Mouse (Mus musculus): Measurements from ENCODE around the gene Sik2. TPM values are rescaled to one million over a fixed set of nuclear protein-coding genes. Genes with fewer than 3 reads are reported as not detected.

Gene Sik2
- total RNA-seq, 1 experiment from 2014 or later = 33.9 TPM

DNA sequence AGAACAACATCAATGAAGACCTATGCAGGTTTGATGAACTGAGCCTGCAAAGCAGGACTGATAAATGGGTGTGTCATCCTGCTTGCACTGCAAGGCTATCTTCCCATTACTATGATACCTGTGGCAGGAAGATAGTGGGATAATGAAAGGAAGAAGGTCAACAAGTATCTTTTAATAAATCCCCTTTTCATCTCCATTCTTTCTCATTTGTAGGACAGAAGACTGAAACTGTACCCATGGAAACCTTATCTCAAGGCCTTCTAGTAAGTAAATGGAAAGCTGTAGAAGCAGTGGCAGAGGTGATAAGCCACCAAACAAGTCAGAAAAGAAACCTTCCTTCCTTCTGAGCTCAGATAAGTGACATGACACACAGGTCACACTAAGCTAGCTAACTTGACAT is 84.4 kb downstream of the Sik2 start:
- no peak for ATAC-seq (ENCODE audit: extremely low read depth, insufficient number of reproducible peaks, low FRiP score, poor library complexity, severe bottlenecking)

DNA sequence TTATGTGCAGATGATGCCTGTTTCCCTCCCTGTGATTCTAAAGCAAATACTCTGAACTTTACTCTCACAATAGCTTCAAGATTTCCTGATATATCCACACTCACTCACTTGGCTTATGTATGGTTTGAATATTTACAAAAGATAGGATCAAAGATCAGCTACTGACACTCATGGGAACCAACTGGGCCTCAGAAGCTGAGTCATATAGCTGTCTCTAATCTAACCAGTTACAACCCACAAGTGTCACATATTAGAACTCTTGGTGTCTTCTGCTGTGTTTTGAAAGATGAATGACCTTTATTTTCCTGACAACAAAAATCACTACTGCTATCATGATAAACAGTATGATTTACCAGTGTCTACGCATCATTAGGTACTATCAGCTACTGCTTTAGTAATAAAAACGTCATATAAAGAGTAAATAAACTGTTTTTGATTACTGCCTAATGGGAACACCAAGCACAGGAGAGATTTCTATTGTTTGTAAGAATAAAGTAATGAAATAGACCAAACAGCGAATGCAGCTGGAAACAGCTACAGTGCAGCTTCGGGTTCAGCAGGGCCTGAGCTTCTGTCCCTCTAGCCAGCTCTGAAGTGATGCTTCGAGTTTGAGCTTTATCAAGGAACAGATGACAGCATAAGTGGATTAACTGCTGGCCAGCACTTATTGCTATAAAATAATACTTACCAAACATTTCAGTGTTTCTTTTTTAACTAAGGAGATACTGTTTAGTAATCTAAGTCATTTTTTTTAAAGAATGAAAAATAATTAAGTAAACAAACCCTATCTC is 86.3 kb downstream of the Sik2 start:
- ATAC-seq (ENCODE audit: extremely low read depth, insufficient number of reproducible peaks, low FRiP score, poor library complexity, severe bottlenecking) = no peak

DNA sequence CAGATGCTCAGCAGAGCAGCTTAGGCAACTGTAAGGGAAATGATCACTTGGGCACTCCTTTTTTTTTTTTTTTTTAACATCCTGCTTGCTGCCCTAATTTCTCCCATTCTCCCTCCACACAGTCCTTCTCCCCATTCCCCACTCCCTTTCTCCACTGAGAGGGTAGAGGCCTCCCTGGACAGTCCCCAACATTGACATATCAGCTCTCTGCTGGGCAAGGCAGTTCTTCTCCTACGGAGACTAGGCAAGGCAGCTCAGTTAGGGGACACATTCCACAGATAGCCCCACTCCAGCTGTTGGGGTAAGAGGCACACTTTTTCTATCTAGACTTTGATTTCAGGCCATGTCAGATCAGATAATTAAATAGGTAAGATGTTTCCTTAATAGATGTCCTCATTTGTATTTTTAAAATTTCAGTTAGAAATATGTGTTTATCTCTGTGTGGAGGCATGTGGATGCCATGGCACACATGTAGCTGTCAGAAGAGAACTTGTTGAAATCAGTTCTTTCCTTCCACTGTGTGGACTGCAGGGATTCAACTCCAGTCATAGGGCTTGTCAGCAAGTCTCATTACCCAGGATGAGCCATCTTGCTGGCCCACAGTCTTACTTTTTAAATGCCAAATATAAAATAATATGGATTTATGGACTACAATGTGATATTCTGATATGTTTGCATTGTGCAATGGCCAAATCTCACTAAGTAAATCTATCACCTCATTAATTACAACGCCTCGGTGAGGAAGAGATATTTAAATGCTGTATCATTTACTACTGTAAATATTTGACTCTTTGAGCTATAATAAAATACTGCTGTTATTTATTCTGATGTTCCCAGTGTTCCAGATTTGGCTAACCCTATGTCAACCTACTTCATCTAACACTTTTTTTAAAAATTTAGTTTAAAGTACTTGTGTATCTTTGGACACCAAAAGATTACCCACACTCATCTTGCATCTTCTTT is 87.7 kb downstream of the Sik2 start:
- ATAC-seq (ENCODE audit: extremely low read depth, insufficient number of reproducible peaks, low FRiP score, poor library complexity, severe bottlenecking) = no peak

DNA sequence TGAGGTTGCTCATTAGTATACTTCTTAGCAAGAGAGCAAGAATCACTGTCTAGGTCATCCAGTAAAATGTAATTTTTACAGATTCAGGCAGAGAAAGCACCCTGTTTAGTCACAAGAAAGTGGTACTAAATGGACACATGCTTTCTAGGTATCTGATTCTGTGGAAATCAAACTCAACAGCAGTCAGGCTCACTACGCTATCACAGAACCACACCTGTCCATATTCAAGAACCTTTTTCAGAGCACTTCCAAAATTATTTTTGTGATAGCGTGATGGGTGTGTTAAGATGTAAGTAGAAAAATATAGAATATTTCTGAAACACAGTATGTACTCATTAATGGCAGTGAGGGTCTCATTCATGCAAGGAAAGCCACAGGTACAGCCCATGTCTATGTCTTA is 89.3 kb downstream of the Sik2 start:
- ATAC-seq (ENCODE audit: extremely low read depth, insufficient number of reproducible peaks, low FRiP score, poor library complexity, severe bottlenecking) = no peak

DNA sequence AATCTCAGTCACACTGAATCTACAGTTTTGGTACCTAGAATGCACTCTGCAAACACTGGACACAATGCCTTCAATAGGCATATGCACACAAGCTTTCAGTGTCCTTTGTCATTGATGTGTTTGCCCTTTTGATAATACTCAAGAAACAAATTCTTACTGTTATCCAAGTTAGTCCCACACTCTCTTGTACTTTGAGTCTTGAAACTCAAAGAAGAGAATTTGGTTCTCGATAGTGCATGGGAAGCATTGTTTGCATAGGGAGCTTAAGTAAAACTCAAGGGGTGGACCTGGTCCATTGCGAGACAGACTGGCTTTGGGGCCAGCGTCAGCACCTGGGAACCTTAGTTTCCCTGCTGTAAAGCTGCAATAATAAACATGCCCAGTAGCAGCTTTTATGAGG is 90.7 kb downstream of the Sik2 start:
- ATAC-seq (ENCODE audit: extremely low read depth, insufficient number of reproducible peaks, low FRiP score, poor library complexity, severe bottlenecking) = no peak

DNA sequence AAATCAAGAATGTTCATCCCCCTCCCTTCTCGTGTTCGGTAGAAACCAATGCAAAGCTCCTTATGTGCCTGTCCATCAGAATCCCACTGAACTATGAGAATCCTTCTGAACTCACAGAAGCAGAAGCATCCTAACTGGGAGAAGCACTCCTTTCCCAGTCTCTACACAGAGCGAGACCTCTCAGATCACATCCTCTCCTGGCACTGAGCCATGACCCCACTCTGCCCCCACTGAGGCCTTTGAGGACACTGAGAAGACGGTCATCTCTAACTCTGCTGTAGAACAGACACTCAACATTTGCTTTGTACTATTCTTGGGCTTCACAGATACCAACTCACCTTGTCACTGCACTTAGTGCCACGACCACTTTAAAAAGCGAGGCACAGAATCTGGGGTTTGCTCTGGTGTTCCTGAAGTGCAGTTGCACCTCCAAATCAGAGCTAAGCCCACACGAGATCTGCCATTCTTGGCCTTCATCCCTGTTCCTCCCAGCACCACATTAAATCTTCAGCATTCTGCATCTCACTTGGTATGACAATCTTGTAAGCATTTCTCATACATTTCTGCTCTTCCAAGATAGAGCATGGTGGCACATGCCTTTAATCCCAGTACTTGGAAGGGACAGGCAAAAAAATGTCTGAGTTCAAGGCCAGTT is 96.9 kb downstream of the Sik2 start:
- ATAC-seq (ENCODE audit: extremely low read depth, insufficient number of reproducible peaks, low FRiP score, poor library complexity, severe bottlenecking) = no peak

DNA sequence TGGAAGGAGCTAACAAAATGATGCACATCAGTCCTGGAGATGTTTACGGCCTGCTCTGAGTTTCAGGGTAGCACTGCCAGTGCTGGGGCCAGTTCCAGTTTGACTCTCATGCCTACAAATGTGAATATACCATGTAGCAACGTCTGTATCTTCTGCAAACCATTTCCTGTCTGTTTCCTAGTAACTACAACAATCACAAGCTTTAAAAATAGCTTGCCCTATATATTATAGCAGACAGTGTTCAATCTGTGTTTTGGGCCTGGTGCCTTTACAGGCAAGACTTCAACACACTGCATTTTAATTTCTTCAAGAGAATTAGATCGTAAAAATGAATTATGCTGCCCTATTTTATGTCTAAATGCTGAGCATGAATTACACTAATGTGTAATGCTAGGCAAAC is 103.6 kb downstream of the Sik2 start:
- ATAC-seq (ENCODE audit: extremely low read depth, insufficient number of reproducible peaks, low FRiP score, poor library complexity, severe bottlenecking) = peak; percentile 40; the same call in 1 of the 2 replicates

DNA sequence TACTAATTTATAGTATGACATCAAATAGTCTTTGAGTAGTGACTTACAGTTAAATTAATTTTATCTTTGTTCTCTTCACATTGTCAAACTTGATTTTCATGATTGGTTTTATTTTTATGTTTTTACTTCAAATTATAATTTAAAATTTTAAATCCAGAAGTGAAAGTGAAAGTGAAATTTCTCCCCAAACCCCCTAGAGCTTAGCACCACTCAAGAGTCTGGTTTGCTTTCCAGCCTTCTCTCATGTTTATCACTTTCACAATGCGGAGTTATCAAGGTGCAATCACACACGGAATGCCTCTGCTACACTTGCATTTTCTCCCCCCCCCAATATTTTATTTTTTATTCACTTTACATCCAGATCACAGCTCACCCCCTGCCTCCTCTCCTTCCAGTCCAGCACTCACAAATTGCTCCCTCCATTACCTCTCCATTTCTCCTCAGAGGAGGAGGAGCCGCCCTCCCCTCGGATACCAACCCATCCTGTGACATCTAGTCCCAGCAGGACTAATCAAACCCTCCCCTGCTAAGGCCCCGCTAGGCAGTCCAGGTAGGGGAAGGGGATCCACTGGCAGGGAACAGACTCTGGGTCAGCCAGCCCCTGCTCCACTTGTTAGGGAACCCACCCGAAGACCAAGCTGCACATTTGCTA is 104.6 kb downstream of the Sik2 start:
- ATAC-seq (ENCODE audit: extremely low read depth, insufficient number of reproducible peaks, low FRiP score, poor library complexity, severe bottlenecking) = no peak

DNA sequence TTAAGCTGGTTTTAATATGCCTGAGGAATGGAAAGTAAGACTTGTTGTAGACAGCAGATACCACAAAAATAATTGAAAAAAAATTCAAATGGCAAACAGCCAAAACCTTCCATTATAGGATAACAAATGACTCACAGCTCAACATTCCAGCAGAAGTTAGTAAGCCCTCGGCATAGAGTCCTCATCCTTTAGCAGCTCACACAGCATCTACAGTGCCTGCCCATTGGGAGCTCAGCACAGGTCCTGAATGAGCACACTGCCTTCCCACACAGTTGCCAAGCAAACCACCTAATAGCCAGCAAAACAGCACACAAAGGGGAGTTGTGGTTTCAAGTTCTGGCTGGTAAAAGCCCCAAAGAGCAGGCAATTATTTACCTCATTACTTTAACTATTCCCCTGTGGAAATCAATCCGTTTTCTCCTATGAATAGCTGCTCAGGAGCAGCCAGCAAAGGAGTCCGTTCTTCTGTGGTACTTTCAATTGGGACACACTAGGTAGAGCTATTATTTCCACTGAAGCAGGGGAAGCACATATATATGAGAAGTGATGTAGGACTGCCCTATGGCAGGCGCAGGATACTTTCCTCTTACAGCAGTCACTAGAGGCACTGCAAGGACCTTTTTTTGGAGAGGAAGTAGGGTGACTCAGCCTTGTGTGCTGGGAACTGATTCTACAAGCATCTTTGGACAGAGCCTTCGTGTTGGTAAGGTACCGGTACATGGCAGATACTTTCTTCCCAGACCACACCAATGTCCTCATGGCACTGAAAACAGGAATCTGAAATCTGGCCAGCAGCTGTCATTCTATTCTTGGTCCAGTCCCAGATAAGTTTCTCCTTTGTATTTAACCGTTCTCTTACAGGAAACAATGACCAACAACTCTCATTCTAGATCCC is 108.6 kb downstream of the Sik2 start:
- ATAC-seq (ENCODE audit: extremely low read depth, insufficient number of reproducible peaks, low FRiP score, poor library complexity, severe bottlenecking) = 0 out of 2 replicates have a peak, but pooled peaks have one; percentile 34

DNA sequence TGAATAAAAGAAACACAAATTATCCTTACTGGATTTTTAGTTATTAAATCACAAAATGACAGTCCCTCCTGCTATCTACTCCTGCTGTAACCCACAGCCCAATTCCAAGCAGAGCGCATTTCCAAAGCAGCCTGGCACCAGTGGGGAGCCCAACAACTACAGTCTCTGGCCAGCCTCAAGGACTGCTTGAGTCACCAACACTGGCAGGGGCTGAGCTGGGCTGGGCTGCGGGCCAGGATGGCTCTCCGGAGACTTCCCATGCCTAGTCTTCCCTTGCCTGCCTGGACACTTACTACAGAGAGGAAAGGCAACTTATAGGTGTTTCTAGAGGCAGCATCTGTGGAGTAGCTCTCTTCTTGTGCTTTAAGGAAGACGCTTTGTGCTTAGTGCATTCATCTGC is 115.2 kb downstream of the Sik2 start:
- no peak for ATAC-seq (ENCODE audit: extremely low read depth, insufficient number of reproducible peaks, low FRiP score, poor library complexity, severe bottlenecking)

DNA sequence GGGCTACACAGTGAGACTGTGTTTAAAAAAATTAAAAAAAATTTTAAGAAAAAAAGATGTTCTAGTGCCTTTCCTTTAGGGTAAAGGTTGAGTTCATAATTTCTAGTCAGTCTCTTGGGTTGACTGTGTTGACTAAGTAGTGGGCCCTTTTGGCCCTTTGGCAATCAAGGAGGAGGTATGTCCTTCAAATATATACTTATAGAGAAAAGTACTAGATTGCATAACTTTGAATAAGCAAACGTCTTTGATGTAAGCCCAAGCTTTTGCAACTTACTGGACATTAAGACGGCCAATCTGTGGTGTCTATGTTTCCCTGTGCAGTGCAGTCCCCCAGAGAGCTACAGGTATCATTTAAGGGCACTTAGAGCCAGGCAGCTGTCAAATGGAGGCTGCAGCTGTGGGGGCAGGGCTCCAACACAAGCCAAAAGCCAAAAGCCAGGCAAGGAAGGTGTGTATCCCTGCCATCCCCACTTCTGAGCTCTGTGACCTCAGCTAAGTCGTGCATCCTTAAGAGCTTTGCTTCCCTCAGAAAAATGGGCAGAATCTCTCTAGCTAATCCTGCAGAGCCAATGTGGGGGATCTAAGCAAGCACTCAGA is 118.3 kb downstream of the Sik2 start:
- no peak for ATAC-seq (ENCODE audit: extremely low read depth, insufficient number of reproducible peaks, low FRiP score, poor library complexity, severe bottlenecking)

DNA sequence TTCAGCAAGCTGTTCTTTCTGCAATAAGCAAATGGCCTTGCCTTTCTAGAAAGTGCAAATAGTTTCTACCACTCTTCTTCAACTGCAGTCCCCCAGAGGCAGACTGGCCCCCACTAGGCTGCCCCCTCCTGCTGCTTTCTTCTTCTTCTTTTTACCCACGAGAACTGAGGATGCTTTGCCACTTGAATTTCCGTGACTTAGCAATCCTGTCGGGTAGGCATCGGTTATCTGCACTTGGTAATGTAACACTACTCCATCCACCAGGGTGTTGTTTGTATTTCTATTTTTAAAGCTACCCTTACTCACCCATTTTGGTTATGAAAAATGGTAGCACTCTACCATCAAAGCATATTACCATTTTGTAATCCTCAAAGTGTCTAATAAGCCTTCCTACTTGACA is 118.9 kb downstream of the Sik2 start:
- ATAC-seq (ENCODE audit: extremely low read depth, insufficient number of reproducible peaks, low FRiP score, poor library complexity, severe bottlenecking) = no peak

DNA sequence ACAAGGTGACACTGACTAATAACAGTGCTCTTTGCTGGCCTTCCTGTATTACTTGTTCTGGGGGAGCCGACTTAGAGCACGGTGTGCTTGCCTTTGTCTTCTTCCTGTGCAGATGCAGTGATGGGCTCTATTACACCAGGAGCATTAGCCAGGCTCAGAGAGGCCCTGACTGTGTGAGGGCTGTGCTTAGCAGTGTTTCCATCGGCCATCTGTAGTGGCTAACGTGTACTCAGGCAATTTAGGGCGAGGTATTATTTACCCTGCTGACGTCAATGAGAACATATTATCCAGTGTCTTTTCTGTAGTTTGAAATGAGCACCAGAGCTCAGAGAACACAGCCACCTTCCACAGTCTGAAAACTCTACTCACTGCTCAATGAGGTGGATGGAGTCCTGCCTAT is 119.7 kb downstream of the Sik2 start:
- no peak for ATAC-seq (ENCODE audit: extremely low read depth, insufficient number of reproducible peaks, low FRiP score, poor library complexity, severe bottlenecking)

DNA sequence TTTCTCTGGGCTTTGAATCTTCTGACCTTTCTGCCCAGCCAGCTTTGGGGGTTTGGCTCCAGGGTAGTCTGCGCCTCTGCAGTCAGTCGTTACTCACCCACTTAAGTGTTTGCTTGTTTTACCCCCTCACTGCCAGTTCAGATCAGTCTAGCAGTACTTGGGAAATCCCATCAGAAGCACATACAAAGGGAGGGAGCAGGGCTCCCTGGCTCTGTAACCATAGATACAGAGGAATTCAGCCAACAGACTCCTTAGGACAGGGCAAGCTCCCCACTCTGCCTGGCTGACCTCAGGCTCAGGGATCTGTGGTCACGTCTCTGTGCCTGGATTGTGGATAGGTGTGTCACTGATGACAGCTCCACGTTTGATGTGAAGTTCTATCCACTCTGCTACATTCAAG is 121.5 kb downstream of the Sik2 start:
- ATAC-seq (ENCODE audit: extremely low read depth, insufficient number of reproducible peaks, low FRiP score, poor library complexity, severe bottlenecking) = no peak

DNA sequence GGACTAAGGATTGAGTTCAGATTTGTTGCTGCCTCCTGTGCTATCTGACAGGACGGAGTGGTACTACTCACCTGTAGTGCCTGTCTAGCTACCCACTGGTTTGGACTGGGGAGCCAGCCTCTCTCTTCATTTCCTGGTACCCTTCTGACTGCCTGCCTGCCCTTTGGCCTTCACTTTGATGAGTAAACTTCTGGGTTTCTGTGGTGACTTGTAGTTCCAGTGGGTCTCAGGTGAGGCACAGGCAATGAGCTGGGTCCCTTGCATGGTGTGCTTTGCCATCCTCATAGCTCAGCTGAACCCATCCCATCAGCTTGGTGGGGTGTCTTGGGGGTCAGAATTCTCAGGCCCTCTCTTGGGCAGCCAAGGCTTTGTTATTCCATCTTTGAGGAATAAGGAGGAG is 122.0 kb downstream of the Sik2 start:
- ATAC-seq (ENCODE audit: extremely low read depth, insufficient number of reproducible peaks, low FRiP score, poor library complexity, severe bottlenecking) = no peak

DNA sequence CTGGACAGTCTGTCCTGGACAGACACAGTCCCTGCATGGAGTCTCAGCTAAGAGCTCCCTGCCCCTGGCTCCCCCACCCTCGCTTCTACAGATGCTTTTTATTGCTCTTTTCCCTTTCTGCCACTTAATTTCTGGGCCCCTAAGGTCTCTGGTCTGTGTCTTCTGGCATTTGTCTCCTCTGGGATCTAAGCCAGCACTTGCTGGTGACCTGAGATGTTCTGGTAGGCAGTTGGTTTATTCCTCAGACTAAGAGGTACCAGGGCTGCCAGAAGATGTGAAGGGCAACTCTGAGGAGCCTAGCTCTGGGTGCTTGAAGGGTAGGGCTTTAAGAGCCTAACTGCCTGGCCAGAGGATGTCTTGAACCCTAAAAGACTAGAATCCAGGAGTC is 123.3 kb downstream of the Sik2 start:
- ATAC-seq (ENCODE audit: extremely low read depth, insufficient number of reproducible peaks, low FRiP score, poor library complexity, severe bottlenecking) = no peak

DNA sequence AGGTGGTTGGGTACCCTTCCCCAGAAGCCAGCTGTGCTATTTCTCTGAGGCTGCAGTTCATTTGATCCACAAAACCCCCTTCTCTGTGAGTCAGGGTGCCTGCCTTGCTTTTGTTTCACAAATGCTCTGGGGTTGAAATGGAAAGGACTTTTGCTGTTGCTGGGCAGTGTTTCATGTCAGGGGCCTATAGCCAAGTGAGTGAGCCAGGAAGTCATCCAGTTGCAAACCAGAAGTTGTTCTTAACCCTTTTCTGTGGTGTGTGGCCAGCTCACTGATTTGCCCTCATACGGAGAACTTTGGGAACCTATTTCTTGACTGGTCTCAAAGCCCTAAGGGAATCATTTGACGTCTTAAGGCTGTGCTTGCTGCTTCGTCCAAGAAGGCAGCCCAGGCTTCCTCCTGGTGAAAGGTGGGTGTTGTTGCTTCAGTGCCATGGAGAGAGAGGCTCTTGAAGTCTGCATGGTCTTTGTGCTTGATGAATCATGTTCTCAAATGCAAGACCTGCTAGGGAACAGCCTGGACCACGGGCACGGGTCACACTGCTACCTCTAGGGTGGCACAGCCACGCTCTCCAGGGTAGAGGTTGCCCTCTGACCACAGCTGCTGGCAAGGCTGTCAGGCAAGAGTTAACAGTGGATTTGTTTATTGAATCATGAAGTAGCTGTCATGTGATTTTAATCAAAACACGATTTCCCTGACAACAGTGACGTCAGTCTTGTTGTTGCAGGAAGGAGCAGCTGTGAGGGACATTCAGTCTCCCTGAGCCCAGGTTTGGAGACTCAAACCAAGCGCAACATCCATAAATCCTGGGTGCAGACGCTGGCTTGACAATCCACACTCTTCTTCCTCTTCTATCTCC is 123.9 kb downstream of the Sik2 start:
- no peak for ATAC-seq (ENCODE audit: extremely low read depth, insufficient number of reproducible peaks, low FRiP score, poor library complexity, severe bottlenecking)
